Mouse (Mus musculus): ENCODE results near the gene Aph1a.

GRCm38 (mm10) chr3:95903753-95904502 is 10.2 kb downstream of the Aph1a start:
- TF ChIP-seq EP300 (IDR thresholded peaks at IDR 0.05; ENCODE audit: low read depth): no peak
- no peak for TF ChIP-seq CTCF (IDR thresholded peaks at IDR 0.05; ENCODE audit: low read depth)
